Mouse (Mus musculus): ENCODE measurements at regions not wholly inside any gene's neighbourhood (a gene's known extent, or its start where the extent isn't known, plus 50 kb on each side); places are given as distances from the start of the nearest gene placed in this dataset.
"Not testable (repeated sequence)": the region's sequence is repeated elsewhere in the genome, so short reads cannot be mapped to it uniquely, and the experiment has no call there.

DNA sequence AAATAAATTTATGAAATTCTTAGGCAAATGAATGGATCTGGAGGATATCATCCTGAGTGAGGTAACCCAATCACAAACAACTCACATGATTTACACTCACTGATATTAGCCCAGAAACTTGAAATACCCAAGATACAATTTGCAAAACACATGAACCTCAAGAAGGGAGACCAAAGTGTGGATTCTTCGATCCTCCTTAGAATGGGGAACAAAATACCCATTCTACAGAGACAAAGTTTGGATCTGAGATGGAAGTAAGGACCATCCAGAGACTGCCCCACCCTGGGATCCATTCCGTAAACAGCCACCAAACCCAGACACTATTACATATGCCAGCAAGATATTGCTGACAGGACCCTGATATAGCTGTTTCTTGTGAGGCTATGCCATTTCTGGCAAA, 971.2 kb downstream of the Agbl1 start:
- DNase-seq (ENCODE audit: low spot score), result not testable (repeated sequence)

DNA sequence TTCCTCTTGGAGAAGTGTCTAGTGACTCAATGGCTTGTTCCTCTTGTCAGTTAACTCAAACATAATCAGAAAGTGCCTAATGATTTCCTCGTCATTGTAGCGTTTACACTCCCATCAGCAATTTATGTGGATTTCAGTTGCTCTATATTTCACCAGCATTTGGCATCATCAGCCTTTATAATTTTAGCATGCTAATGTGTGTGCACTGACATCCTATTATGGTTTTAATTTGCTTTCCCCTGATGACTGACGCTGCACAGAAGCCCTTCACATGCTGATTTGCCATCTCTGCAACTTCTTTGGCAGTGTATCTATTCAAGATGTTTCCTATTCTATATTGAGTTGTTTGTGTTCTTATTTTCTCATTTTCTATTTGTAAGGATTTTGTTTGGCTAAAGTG, 975.9 kb downstream of the Agbl1 start:
- DNase-seq (ENCODE audit: low spot score), result no peak

DNA sequence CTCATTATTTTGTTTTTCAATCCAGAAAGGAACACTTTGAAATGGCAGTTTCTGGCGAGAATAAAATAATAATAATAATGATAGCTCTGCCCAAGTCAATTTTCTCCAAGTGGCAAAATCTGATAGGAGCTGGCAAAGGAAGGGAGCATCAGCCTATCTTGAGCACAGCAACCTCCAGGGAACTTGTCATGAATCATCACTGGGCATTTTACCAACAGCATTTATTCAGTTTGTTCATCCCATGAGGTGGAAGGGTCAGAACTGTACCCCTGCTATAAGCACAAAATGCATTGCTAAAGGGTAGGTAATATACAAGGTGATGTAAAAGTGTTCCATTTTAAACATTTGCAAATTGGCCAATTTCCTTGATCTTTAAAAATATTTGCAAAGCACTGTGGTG, 1019.7 kb downstream of the Agbl1 start:
- no peak for DNase-seq (ENCODE audit: low spot score)

DNA sequence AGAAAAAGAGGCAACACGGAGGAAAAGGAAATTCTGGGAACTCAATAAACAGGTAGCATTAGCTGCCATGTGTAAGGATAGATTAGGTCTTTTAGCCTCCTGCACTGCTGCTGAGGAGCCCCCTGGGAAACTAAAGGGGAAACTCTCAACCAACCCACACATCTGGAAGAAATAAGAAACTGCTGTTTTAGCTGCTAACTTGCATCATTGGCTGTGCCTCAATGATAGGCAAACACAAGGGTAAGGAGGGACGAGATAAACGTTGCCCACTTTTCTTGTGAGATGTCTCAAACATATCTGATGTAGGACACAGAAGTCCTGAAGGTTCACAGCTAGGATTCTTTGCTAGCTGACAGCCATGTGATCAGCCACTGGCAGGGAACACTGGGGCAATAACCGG, 1058.0 kb downstream of the Agbl1 start:
- no peak for DNase-seq (ENCODE audit: low spot score)

DNA sequence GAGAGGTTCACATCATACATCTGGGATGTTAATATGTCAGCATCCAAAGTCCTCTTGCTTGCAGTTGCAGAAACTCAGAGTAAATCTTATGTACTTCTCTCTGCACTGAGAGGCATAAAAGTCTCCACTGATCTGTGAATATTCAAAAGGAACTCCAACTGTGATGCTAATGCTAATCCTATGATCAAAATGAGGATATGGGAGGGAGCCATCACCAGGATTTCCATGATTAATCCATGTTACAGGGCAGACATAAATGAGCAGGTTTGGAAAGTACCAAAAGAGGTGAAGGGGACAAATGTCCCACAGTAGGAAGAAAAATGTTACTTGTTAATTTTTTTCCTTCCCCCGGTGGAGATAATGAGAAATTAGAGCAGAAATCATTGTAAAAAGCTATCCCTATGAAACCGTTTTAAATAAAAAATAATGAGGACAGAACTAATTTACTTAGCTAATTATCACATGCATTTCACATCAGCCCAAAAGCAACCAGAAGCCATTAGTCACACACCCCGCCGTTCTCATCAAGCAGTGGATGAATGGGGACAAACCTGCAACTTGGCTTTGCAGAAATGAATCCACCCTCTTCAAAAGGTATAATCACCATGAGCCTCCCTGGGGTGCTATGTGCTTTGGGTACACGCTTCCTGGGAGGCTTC, 1065.4 kb downstream of the Agbl1 start:
- DNase-seq (ENCODE audit: low spot score), result peak; percentile 7

DNA sequence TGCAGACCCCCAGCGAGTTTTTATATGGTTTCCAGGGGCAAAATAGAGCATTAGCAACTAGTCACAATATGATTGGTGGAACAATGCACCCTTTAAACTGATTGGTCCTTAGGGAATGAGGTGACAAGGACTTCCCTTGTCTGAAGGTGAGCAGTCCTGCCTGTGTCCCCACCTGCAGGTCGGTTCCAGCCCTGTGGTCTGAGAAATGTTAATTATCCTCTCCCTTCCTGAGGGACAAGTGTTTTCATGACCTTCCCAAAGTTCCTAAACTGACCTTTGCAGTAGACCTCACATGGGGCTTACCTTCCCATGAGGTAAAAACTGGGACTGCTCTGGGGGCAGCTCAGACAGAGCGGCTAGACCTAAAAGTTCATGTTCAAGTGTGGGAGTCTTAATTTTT, 1073.5 kb downstream of the Agbl1 start:
- no peak for DNase-seq (ENCODE audit: low spot score)

DNA sequence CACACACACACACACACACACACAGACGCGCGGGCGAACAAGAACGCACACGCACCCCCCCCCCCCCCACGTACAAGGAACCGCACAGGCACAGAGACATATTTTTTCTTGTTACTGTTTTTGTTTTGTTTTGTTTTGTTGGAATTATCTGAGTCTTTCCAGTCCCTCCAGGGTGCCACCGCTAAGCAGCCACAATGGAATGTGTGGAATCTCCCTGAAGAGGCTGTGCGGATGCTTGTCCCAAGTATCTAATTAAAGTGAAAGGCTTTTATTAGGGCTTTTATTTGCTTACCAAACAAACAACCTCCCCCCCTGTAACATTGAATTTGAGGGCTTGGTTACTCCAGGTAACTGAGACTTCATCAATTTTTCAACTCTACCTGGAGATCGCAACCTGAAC, 1074.2 kb downstream of the Agbl1 start:
- peak; percentile 11 for DNase-seq (ENCODE audit: low spot score)

DNA sequence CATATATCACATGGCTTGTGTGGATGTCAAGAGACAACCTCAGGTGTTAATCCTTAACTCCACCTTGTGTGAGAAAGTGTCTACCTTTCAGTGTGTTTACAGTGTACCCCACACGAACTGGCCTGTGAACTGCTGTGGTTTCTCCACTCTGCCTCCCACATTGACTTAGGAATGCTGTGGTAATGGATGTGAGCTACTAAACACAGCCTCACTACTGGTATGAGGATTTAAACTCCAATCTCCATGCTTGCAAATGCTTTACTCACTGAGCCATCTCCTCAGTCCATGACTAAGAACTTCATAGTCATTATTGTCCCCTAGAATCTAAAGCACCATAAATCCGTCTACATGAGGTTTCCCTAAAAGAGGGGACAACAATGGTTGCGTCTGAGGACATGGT, 1075.8 kb downstream of the Agbl1 start:
- no peak for DNase-seq (ENCODE audit: low spot score)

DNA sequence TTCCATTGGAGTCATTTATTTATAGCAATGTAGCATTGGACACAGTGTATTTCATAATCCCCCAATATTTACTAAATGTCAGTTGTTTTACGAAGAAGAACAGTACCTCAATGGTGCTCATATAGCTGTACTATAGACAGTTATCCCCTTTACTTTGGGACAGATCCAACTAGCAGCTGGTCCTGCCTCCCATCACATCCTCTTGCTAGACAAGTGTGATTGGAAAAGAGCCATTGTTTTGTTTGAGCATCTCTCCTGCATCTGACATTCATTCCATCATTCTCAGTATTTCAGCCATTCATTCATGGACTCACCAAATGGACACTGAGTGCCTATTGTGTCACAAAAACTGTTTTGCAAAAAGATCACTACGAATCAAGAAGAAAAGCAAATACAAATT, 1082.0 kb downstream of the Agbl1 start:
- no peak for DNase-seq (ENCODE audit: low spot score)

DNA sequence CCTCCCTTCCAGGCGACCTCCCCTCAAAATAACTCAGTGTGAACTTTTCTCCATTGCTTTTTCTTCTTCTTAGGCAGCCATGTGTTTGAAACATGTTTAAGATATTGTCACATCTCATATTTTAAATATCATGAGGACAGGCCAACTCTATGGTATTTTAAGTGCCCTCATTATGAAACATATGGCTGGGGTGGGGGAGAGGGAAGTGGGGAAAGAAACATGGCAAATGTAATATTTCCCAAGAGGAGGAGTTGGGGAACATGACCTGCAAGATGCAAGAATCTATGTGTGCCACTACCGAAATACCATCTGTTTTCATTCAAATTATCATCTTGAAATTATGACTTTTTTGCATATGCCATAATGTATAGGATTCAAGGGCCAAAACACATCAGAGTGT, 1095.5 kb downstream of the Agbl1 start:
- DNase-seq (ENCODE audit: low spot score), result no peak

DNA sequence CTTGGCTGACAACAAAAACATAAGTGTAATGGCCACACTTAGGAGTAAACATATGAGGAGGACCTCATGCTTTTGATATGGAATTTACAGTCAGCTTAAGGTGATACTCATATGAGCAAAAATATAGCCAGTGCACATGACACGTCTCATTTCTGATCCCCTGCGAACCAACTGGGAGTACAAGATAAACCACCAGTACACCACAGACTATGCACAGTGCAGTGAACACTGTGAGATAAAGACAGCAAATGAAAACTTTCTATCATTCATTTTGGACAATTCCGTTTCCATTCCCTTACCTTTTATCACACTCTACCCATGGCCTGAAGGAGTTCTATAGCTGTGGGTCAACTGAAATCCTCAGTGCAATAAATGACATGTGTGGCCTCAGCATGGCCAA, 1097.1 kb downstream of the Agbl1 start:
- no peak for DNase-seq (ENCODE audit: low spot score)

DNA sequence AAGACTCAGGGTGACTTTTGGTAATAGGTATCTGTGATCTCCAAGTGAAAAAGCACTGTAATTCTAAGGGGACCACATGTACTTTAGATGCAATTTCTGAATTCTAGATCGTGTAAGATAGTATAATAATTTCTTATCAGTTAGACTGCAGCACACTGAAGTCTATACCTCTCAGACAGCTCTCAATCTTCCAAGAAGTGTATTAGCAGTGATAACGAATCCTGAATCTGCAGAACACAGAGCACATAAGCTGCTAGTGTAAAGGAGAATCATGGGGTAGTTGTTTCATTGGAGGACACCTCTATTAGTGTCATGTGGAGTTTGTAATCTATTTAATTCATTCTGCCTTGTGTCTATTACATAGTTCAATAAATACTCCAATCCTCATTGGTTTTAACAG, 1097.8 kb downstream of the Agbl1 start:
- no peak for DNase-seq (ENCODE audit: low spot score)

DNA sequence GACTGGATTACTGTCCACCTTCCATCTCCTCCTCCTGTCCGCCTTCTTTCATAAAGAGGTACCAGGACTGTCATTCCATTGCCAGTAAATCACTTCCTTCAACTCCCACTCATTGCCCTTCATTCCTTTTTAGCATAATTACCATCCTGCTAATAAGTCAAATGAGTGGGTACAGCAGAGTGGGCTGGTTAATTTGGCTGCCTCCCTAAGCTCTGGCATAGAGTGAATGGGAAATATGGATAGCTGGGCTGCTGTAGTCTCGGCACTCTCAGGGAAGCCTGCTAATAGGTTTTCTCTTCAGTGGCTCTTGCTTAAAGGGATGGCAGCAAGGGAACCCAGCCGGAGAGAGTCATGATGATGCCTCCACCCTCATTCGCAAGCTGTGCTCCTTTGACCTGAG, 1108.9 kb downstream of the Agbl1 start:
- no peak for DNase-seq (ENCODE audit: low spot score)

Measured in retina, embryonic 14.5 days (tissue).